Mouse (Mus musculus) limb, embryonic 15.5 days (tissue): Measurements from ENCODE around the gene Hoxb3. TPM values are rescaled to one million over a fixed set of nuclear protein-coding genes. Genes with fewer than 3 reads are reported as not detected.

Experiments used
- ATAC-seq: fragments of 200-750 bp; cut with Nextera tagmentation; 2 replicates; pipeline ENCODE4 v1.8.0; 2017; ENCODE audit warnings: low read depth, moderate TSS enrichment; ENCODE audit not compliant: insufficient number of reproducible peaks, low FRiP score, low TSS enrichment
- H3K27ac ChIP-seq: fragments of 300-500 bp; sonication (generic); 2 replicates; pipeline ENCODE4 v1.5.1; 2015; ENCODE audit warnings: moderate library complexity, mild to moderate bottlenecking, inconsistent platforms
- H3K27me3 ChIP-seq: fragments of 300-500 bp; sonication (generic); 2 replicates; pipeline ENCODE4 v1.6.1; 2015; ENCODE audit warnings: inconsistent platforms
- H3K36me3 ChIP-seq: fragments of 300-500 bp; sonication (generic); 2 replicates; pipeline ENCODE4 v1.6.1; 2015; ENCODE audit warnings: inconsistent platforms
- H3K4me1 ChIP-seq: fragments of 300-500 bp; sonication (generic); 2 replicates; pipeline ENCODE4 v1.6.1; 2015; ENCODE audit warnings: inconsistent platforms
- H3K4me2 ChIP-seq: fragments of 300-500 bp; sonication (generic); 2 replicates; pipeline ENCODE4 v1.6.1; 2015; ENCODE audit warnings: mild to moderate bottlenecking, inconsistent platforms
- H3K4me3 ChIP-seq: fragments of 300-500 bp; sonication (generic); 2 replicates; pipeline ENCODE4 v1.5.1; 2015; ENCODE audit warnings: mild to moderate bottlenecking, inconsistent platforms
- H3K9ac ChIP-seq: fragments of 300-500 bp; sonication (generic); 2 replicates; pipeline ENCODE4 v1.6.1; 2015; ENCODE audit warnings: inconsistent platforms
- H3K9me3 ChIP-seq: fragments of 300-500 bp; sonication (generic); 2 replicates; pipeline ENCODE4 v1.6.1; 2016; ENCODE audit warnings: inconsistent platforms
- WGBS: fragments of 180-500 bp; shearing (Covaris S2); methylation state at CpG from one replicate; pipeline ENCODE4 v1.1.7; 2015; 5-methylcytosine and 5-hydroxymethylcytosine counted together
- polyA plus RNA-seq: library from polyadenylated mRNA; unstranded; fragments of >200 nt; fragmentation: Nextera tagmentation; extraction: Ambion mirVana; gene quantifications from 2 replicates; pipeline ENCODE4 v1.2.1, GENCODE M21; 2015

The Hoxb3 gene
- polyA plus RNA-seq, 1 experiment from 2014 or later: 0.23 TPM

GRCm38 (mm10) chr11:96316696-96317607 is 6.2 kb upstream of the Hoxb3 start:
- 12% methylated on average over 18 of the region's 18 CpGs for WGBS
- H3K4me1 ChIP-seq: peaks cover 26% of the 10 kb centered on the region
- no peak overlapping the region for H3K4me3 ChIP-seq
- H3K36me3 ChIP-seq: no peaks in the 10 kb centered on the region
- H3K4me2 ChIP-seq: no peak overlapping the region
- no peaks in the 10 kb centered on the region for H3K9me3 ChIP-seq
- H3K27me3 ChIP-seq: peaks cover 99% of the 10 kb centered on the region
- no peak for ATAC-seq
- no peak overlapping the region for H3K9ac ChIP-seq
- H3K27ac ChIP-seq: no peak overlapping the region

- Histone ChIP-seq H3K4me1 (peaks cover 24% of the 10 kb centered on the region), H3K9ac (no peak within 1 kb of the TSS; the same call in 1 of the 2 replicates), H3K4me2 (peak within 1 kb of the TSS; percentile 47), H3K4me3 (peak within 1 kb of the TSS; percentile 39), H3K27ac (peak within 1 kb of the TSS; percentile 50), H3K9me3 (no peaks in the 10 kb centered on the region), H3K36me3 (no peaks in the 10 kb centered on the region), H3K27me3 (peaks cover 99% of the 10 kb centered on the region)
- 6% methylated on average over 28 of the region's 28 CpGs for WGBS
- no peak for ATAC-seq
Observed at GRCm38 (mm10) chr11:96317608-96318367, 5.3 kb upstream of the Hoxb3 start, which contains the start of gene Hoxb4. Gene Hoxb4 (plus strand): TSS chr11:96318267.

- no peak; the same call in 1 of the 2 replicates for ATAC-seq
- 1% methylated on average over 44 of the region's 45 CpGs for WGBS
- Histone ChIP-seq H3K4me2 (peak overlapping the region; percentile 47), H3K9ac (no peak overlapping the region; the same call in 1 of the 2 replicates), H3K27me3 (peaks cover 98% of the 10 kb centered on the region), H3K4me3 (peak overlapping the region; percentile 39), H3K36me3 (no peaks in the 10 kb centered on the region), H3K4me1 (peaks cover 24% of the 10 kb centered on the region), H3K9me3 (no peaks in the 10 kb centered on the region), H3K27ac (peak overlapping the region; percentile 50)
Observed at GRCm38 (mm10) chr11:96318368-96319070, 4.6 kb upstream of the Hoxb3 start.

GRCm38 (mm10) chr11:96319071-96319902 is 3.8 kb upstream of the Hoxb3 start:
- Histone ChIP-seq H3K27ac (peak overlapping the region; percentile 50), H3K4me2 (peak overlapping the region; percentile 47), H3K36me3 (no peaks in the 10 kb centered on the region), H3K9me3 (no peaks in the 10 kb centered on the region), H3K4me1 (peaks cover 24% of the 10 kb centered on the region), H3K27me3 (peaks cover 98% of the 10 kb centered on the region), H3K4me3 (peak overlapping the region; percentile 39), H3K9ac (no peak overlapping the region; the same call in 1 of the 2 replicates)
- no peak for ATAC-seq
- under 1% methylated on average over 31 of the region's 34 CpGs for WGBS

GRCm38 (mm10) chr11:96319910-96320309 is 3.2 kb upstream of the Hoxb3 start:
- H3K4me2 ChIP-seq: peak overlapping the region; percentile 47
- ATAC-seq: no peak
- WGBS: under 1% methylated on average over 29 of the region's 29 CpGs
- peaks cover 97% of the 10 kb centered on the region for H3K27me3 ChIP-seq
- H3K9ac ChIP-seq: no peak overlapping the region
- H3K4me1 ChIP-seq: peaks cover 20% of the 10 kb centered on the region
- H3K9me3 ChIP-seq: no peaks in the 10 kb centered on the region
- H3K36me3 ChIP-seq: no peaks in the 10 kb centered on the region
- H3K27ac ChIP-seq: no peak overlapping the region; the same call in 1 of the 2 replicates
- peak overlapping the region; percentile 39 for H3K4me3 ChIP-seq

- H3K9ac ChIP-seq: no peak overlapping the region
- H3K27ac ChIP-seq: no peak overlapping the region
Observed at GRCm38 (mm10) chr11:96320688-96321087, 2.4 kb upstream of the Hoxb3 start.

GRCm38 (mm10) chr11:96321846-96322245 is 1.3 kb upstream of the Hoxb3 start:
- Histone ChIP-seq H3K4me1 (peaks cover 23% of the 10 kb centered on the region), H3K4me2 (no peak overlapping the region), H3K27ac (no peak overlapping the region), H3K9me3 (no peaks in the 10 kb centered on the region), H3K4me3 (no peak overlapping the region), H3K27me3 (peaks cover 98% of the 10 kb centered on the region), H3K9ac (no peak overlapping the region), H3K36me3 (no peaks in the 10 kb centered on the region)
- 15% methylated on average over 5 of the region's 5 CpGs for WGBS
- ATAC-seq: no peak

More at GRCm38 (mm10) chr11:96320688-96321087, 2.4 kb upstream of the Hoxb3 start:
- no peak overlapping the region for H3K4me3 ChIP-seq
- no peak overlapping the region for H3K4me2 ChIP-seq
- ATAC-seq: no peak
- no peaks in the 10 kb centered on the region for H3K9me3 ChIP-seq
- peaks cover 97% of the 10 kb centered on the region for H3K27me3 ChIP-seq
- 22% methylated on average over 17 of the region's 17 CpGs for WGBS
- H3K36me3 ChIP-seq: no peaks in the 10 kb centered on the region
- H3K4me1 ChIP-seq: peaks cover 19% of the 10 kb centered on the region

GRCm38 (mm10) chr11:96322738-96323137 is 388 bp upstream of the Hoxb3 start:
- WGBS: 25% methylated on average over 6 of the region's 6 CpGs
- H3K4me3 ChIP-seq: no peak overlapping the region

GRCm38 (mm10) chr11:96324125-96324524 is 999 bp downstream of the Hoxb3 start:
- peaks cover 98% of the 10 kb centered on the region for H3K27me3 ChIP-seq
- H3K9ac ChIP-seq: no peak overlapping the region
- H3K4me3 ChIP-seq: no peak overlapping the region
- peaks cover 10% of the 10 kb centered on the region for H3K4me1 ChIP-seq
- H3K27ac ChIP-seq: no peak overlapping the region
- H3K36me3 ChIP-seq: no peaks in the 10 kb centered on the region
- no peaks in the 10 kb centered on the region for H3K9me3 ChIP-seq
- no peak for ATAC-seq
- 15% methylated on average over 5 of the region's 5 CpGs for WGBS
- no peak overlapping the region for H3K4me2 ChIP-seq

More at GRCm38 (mm10) chr11:96322738-96323137, 388 bp upstream of the Hoxb3 start:
- Histone ChIP-seq H3K36me3 (no peaks in the 10 kb centered on the region), H3K9me3 (no peaks in the 10 kb centered on the region), H3K4me2 (no peak overlapping the region), H3K27me3 (peaks cover 98% of the 10 kb centered on the region), H3K27ac (no peak overlapping the region), H3K4me1 (peaks cover 23% of the 10 kb centered on the region), H3K9ac (no peak overlapping the region)
- ATAC-seq: no peak

- Histone ChIP-seq H3K4me3 (no peak overlapping the region), H3K4me1 (peaks cover 6% of the 10 kb centered on the region), H3K27ac (no peak overlapping the region), H3K4me2 (no peak overlapping the region), H3K9ac (no peak overlapping the region), H3K36me3 (no peaks in the 10 kb centered on the region), H3K27me3 (peaks cover 98% of the 10 kb centered on the region), H3K9me3 (no peaks in the 10 kb centered on the region)
- 22% methylated on average over 8 of the region's 8 CpGs for WGBS
- no peak for ATAC-seq
Observed at GRCm38 (mm10) chr11:96324965-96325364, 1.8 kb downstream of the Hoxb3 start.
